20 mouse cellular contexts compared by ENCODE assay signal in the genomic region with DNA sequence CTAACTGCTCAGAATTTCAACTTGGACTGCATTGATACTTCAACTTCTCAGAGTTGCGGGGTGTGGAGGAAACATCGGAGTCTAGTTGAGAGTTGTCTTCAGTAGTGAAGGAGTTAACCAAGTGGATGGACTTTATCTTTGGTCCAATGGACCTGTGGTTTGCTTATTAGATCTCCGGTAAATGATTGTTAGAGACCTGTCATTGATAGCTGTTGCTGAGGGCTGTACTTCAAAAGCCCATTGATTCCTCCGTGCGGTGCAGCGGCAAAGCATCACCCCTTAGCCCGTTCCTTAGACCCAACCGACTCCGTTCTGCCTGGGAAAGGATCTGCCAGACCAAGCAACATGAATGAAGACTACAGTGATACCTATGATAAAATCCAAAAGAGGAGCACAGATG. TPM values are rescaled to one million over a fixed set of nuclear protein-coding genes. Genes with fewer than 3 reads are reported as not detected.
DNase-seq lines count a peak whose midpoint lies in the region; ATAC-seq and TF ChIP-seq lines count a peak whose summit lies in the region.
"Had no signal": no experiment of that assay in that cellular context is flagged by ENCODE, and none has a peak within 500 bp of the region (broad histone marks: within the 10 kb centered on the region; RNA-seq: fewer than 3 reads in every experiment).

No protein-coding gene starts in this region.

- TF ChIP-seq CTCF in liver, adult 2 months (IDR thresholded peaks at IDR 0.05; ENCODE audit: low read depth, low read length) = no peak
- no peak for TF ChIP-seq CTCF in forebrain, postnatal 0 days (IDR thresholded peaks at IDR 0.05; ENCODE audit: low read depth)

- no peaks in the 10 kb centered on the region for H3K9me3 ChIP-seq in liver, embryonic 12.5 days (replicated peaks)
- no peaks in the 10 kb centered on the region for H3K9me3 ChIP-seq in stomach, embryonic 16.5 days (replicated peaks; ENCODE audit: control insufficient read depth, low read length)
- H3K9me3 ChIP-seq in forebrain, postnatal 0 days (ENCODE audit: low read length) = no peaks in the 10 kb centered on the region
- H3K9me3 ChIP-seq: forebrain, embryonic 12.5 days; hindbrain, embryonic 13.5 days; limb, embryonic 13.5 days; neural tube, embryonic 12.5 days had no signal

- WGBS in liver, adult 2 months = 21% methylated on average over 9 of the region's 9 CpGs
- WGBS in liver, embryonic 12.5 days (ENCODE audit: insufficient replicate concordance) = 29% methylated on average over 9 of the region's 9 CpGs
- 56% methylated on average over 9 of the region's 9 CpGs for WGBS in stomach, embryonic 16.5 days
- WGBS in forebrain, postnatal 0 days = 64% methylated on average over 9 of the region's 9 CpGs

- no peak for TF ChIP-seq POLR2A in liver, adult 2 months (IDR thresholded peaks at IDR 0.05; ENCODE audit: extremely low read depth, insufficient read depth, low read length)

- peak; percentile 40; the same call in 1 of the 2 replicates for ATAC-seq in liver, embryonic 12.5 days
- ATAC-seq in stomach, embryonic 16.5 days (ENCODE audit: insufficient read depth, low FRiP score) = no peak
- no peak for ATAC-seq in forebrain, postnatal 0 days
- ATAC-seq: activated CD4-positive, CD25-positive, alpha-beta regulatory T cell, adult 4 months; lung, postnatal 0 days; Patski had no signal

- H3K27me3 ChIP-seq in liver, adult 2 months (ENCODE audit: control insufficient read depth, insufficient read depth, low read length) = no peaks in the 10 kb centered on the region
- H3K27me3 ChIP-seq in liver, embryonic 12.5 days (replicated peaks) = peaks cover 27% of the 10 kb centered on the region
- no peaks in the 10 kb centered on the region; the same call in 1 of the 2 replicates for H3K27me3 ChIP-seq in stomach, embryonic 16.5 days (ENCODE audit: control insufficient read depth, insufficient read depth, low read length)
- no peaks in the 10 kb centered on the region for H3K27me3 ChIP-seq in forebrain, postnatal 0 days (ENCODE audit: insufficient read depth, low read length)
- H3K27me3 ChIP-seq: forebrain, embryonic 12.5 days; neural tube, embryonic 12.5 days; Patski had no signal

- no peak overlapping the region for H3K27ac ChIP-seq in liver, adult 2 months (replicated peaks; ENCODE audit: insufficient read depth, low read depth, low read length)
- no peak overlapping the region for H3K27ac ChIP-seq in liver, embryonic 12.5 days
- no peak overlapping the region for H3K27ac ChIP-seq in stomach, embryonic 16.5 days (ENCODE audit: low read length)
- no peak overlapping the region for H3K27ac ChIP-seq in forebrain, postnatal 0 days (ENCODE audit: low read depth, low read length)
- H3K27ac ChIP-seq: forebrain, embryonic 12.5 days; hindbrain, embryonic 13.5 days; limb, embryonic 13.5 days; neural tube, embryonic 12.5 days had no signal

- H3K4me2 ChIP-seq in liver, embryonic 12.5 days = peak overlapping the region; percentile 38
- no peak overlapping the region for H3K4me2 ChIP-seq in stomach, embryonic 16.5 days (ENCODE audit: low read depth, low read length)
- H3K4me2 ChIP-seq in forebrain, postnatal 0 days (ENCODE audit: low read depth) = no peak overlapping the region
- H3K4me2 ChIP-seq: forebrain, embryonic 12.5 days; hindbrain, embryonic 13.5 days; limb, embryonic 13.5 days; neural tube, embryonic 12.5 days had no signal

- DNase-seq in liver, adult 2 months (ENCODE audit: extremely low read depth, low read depth, low spot score) = peak; percentile 85
- DNase-seq in liver = no peak
- peak; percentile 77 for DNase-seq in kidney, adult 9 months
- no peak for DNase-seq in adrenal gland, postnatal 25 days
- no peak for DNase-seq in lung, postnatal 10 days
- DNase-seq in forebrain, postnatal 0 days = no peak
- DNase-seq: cerebellum, adult 9-10 months; gastrocnemius, postnatal 25 days; heart, postnatal 10 days; right cerebral cortex, postnatal 14 days; thymus, adult 18-20 months had no signal

- H3K36me3 ChIP-seq in liver, adult 2 months (ENCODE audit: control insufficient read depth, insufficient read depth, low read length) = no peaks in the 10 kb centered on the region
- no peaks in the 10 kb centered on the region for H3K36me3 ChIP-seq in liver, embryonic 12.5 days
- H3K36me3 ChIP-seq in stomach, embryonic 16.5 days (ENCODE audit: control insufficient read depth, insufficient read depth, low read length) = no peaks in the 10 kb centered on the region
- no peaks in the 10 kb centered on the region for H3K36me3 ChIP-seq in forebrain, postnatal 0 days (ENCODE audit: insufficient read depth)
- H3K36me3 ChIP-seq: forebrain, embryonic 12.5 days; hindbrain, embryonic 13.5 days; limb, embryonic 13.5 days; neural tube, embryonic 12.5 days had no signal

- H3K4me3 ChIP-seq in liver, adult 2 months (ENCODE audit: insufficient read depth, low read depth, low read length) = no peak overlapping the region; the same call in 1 of the 2 replicates
- H3K4me3 ChIP-seq in liver, embryonic 12.5 days = peak overlapping the region; percentile 35
- H3K4me3 ChIP-seq in stomach, embryonic 16.5 days (replicated peaks; ENCODE audit: low read length) = peak overlapping the region; percentile 4; the same call in 1 of the 2 replicates
- no peak overlapping the region for H3K4me3 ChIP-seq in forebrain, postnatal 0 days (ENCODE audit: low read depth, low read length)
- H3K4me3 ChIP-seq: forebrain, embryonic 12.5 days; hindbrain, embryonic 13.5 days; limb, embryonic 13.5 days; neural tube, embryonic 12.5 days had no signal

- peaks cover 11% of the 10 kb centered on the region for H3K4me1 ChIP-seq in liver, adult 2 months (ENCODE audit: control insufficient read depth, insufficient read depth, low read length)
- H3K4me1 ChIP-seq in liver, embryonic 12.5 days = no peaks in the 10 kb centered on the region
- no peaks in the 10 kb centered on the region for H3K4me1 ChIP-seq in stomach, embryonic 16.5 days (ENCODE audit: control insufficient read depth, insufficient read depth, low read length)
- no peaks in the 10 kb centered on the region for H3K4me1 ChIP-seq in forebrain, postnatal 0 days (ENCODE audit: insufficient read depth)
- H3K4me1 ChIP-seq: forebrain, embryonic 12.5 days; hindbrain, embryonic 13.5 days; limb, embryonic 13.5 days; neural tube, embryonic 12.5 days had no signal

- H3K9ac ChIP-seq in liver, adult 2 months (ENCODE audit: low read depth, low read length) = no peak overlapping the region
- no peak overlapping the region for H3K9ac ChIP-seq in liver, embryonic 12.5 days
- H3K9ac ChIP-seq in stomach, embryonic 16.5 days (ENCODE audit: low read length) = no peak overlapping the region
- no peak overlapping the region for H3K9ac ChIP-seq in forebrain, postnatal 0 days
- H3K9ac ChIP-seq: forebrain, embryonic 12.5 days; hindbrain, embryonic 13.5 days; limb, embryonic 13.5 days; neural tube, embryonic 12.5 days had no signal

- no peaks in the 10 kb centered on the region for H3K79me2 ChIP-seq in liver, adult 2 months (ENCODE audit: control insufficient read depth, insufficient read depth, low read length)

RNA-seq across cellular contexts. Expression of a gene that starts 28.9 kb away (rescaled TPM):
- 6.1 and 7.7 TPM in 2 replicates for total RNA-seq in liver, adult 2 months (2014; rRNA removed)
- 2.4 and 2.6 TPM in 2 replicates for polyA plus RNA-seq in liver, adult 2 months (2012; rRNA removed)
- 4.8 and 5.1 TPM in 2 replicates for polyA plus RNA-seq in liver, embryonic 12.5 days (2016; fragmentation: Nextera tagmentation; extraction: Ambion mirVana)
- polyA plus RNA-seq in stomach, embryonic 16.5 days (2015; fragmentation: Nextera tagmentation; extraction: Ambion mirVana) = 5.5 and 5.9 TPM in 2 replicates
- total RNA-seq in adrenal gland, postnatal 25 days (2021) = 8.3 and 10.9 TPM in 2 replicates
- total RNA-seq in forebrain, postnatal 0 days (2014; rRNA removed) = 5.3 and 7.1 TPM in 2 replicates
- polyA plus RNA-seq in forebrain, postnatal 0 days (2015; fragmentation: Nextera tagmentation; extraction: Ambion mirVana) = 3.8 and 5.3 TPM in 2 replicates

RNA-seq across cellular contexts. Expression of a gene that starts 53.8 kb away (rescaled TPM):
- 0.37 and 1.0 TPM in 2 replicates for total RNA-seq in liver, adult 2 months (2014; rRNA removed)
- polyA plus RNA-seq in liver, adult 2 months (2012; rRNA removed) = 0.15 and 0.19 TPM in 2 replicates
- polyA plus RNA-seq in liver, embryonic 12.5 days (2016; fragmentation: Nextera tagmentation; extraction: Ambion mirVana) = 0.37 and 0.56 TPM in 2 replicates
- polyA plus RNA-seq in stomach, embryonic 16.5 days (2015; fragmentation: Nextera tagmentation; extraction: Ambion mirVana) = 7.3 and 9.1 TPM in 2 replicates
- total RNA-seq in adrenal gland, postnatal 25 days (2021) = 13.4 and 14.4 TPM in 2 replicates
- total RNA-seq in forebrain, postnatal 0 days (2014; rRNA removed) = 1.00 and 1.4 TPM in 2 replicates
- 0.25 and 0.35 TPM in 2 replicates for polyA plus RNA-seq in forebrain, postnatal 0 days (2015; fragmentation: Nextera tagmentation; extraction: Ambion mirVana)

RNA-seq across cellular contexts. Expression of a gene that starts 55.9 kb away (rescaled TPM):
- total RNA-seq in liver, adult 2 months (2014; rRNA removed) = 19.7 and 23.5 TPM in 2 replicates
- polyA plus RNA-seq in liver, adult 2 months (2012; rRNA removed) = 9.1 and 9.4 TPM in 2 replicates
- polyA plus RNA-seq in liver, embryonic 12.5 days (2016; fragmentation: Nextera tagmentation; extraction: Ambion mirVana) = 5.0 and 5.6 TPM in 2 replicates
- 33.2 and 37.1 TPM in 2 replicates for polyA plus RNA-seq in stomach, embryonic 16.5 days (2015; fragmentation: Nextera tagmentation; extraction: Ambion mirVana)
- 34.1 and 38.6 TPM in 2 replicates for total RNA-seq in adrenal gland, postnatal 25 days (2021)
- total RNA-seq in forebrain, postnatal 0 days (2014; rRNA removed) = 102 and 130 TPM in 2 replicates
- 51.9 and 97.5 TPM in 2 replicates for polyA plus RNA-seq in forebrain, postnatal 0 days (2015; fragmentation: Nextera tagmentation; extraction: Ambion mirVana)

Comparison
In these comparisons a context has a peak if more than half of its experiments do, and no peak if none do; other contexts are left out.
1. DNase-seq: peak in liver, adult 2 months (single experiment) and kidney, adult 9 months (single experiment); none in liver (single experiment), adrenal gland, postnatal 25 days (single experiment), lung, postnatal 10 days (single experiment) and forebrain, postnatal 0 days (single experiment).
2. H3K4me3 ChIP-seq: peak in liver, embryonic 12.5 days (single experiment) and stomach, embryonic 16.5 days (single experiment); none in liver, adult 2 months (single experiment) and forebrain, postnatal 0 days (single experiment).